20 mouse cellular contexts compared by ENCODE assay signal in genomic region chr1:175669456-175669855, GRCm38 (mm10). TPM values are rescaled to one million over a fixed set of nuclear protein-coding genes. Genes with fewer than 3 reads are reported as not detected.
"Had no signal": no experiment of that assay in that cellular context is flagged by ENCODE, and none has a peak within 500 bp of the region (broad histone marks: within the 10 kb centered on the region; RNA-seq: fewer than 3 reads in every experiment).

No protein-coding gene starts in this region.

- H3K27ac ChIP-seq: lung, embryonic 15.5 days; macrophage; neural tube, embryonic 13.5 days; neural tube, embryonic 15.5 days had no signal

- H3K4me2 ChIP-seq: lung, embryonic 15.5 days; midbrain, embryonic 11.5 days; neural tube, embryonic 13.5 days; neural tube, embryonic 15.5 days had no signal

- H3K27me3 ChIP-seq: lung, embryonic 15.5 days; neural tube, embryonic 13.5 days; neural tube, embryonic 15.5 days had no signal

- H3K36me3 ChIP-seq: lung, embryonic 15.5 days; neural tube, embryonic 13.5 days; neural tube, embryonic 15.5 days had no signal

- DNase-seq: liver, postnatal 0 days; lung, adult 2 months; lung, postnatal 14 days; right cerebral cortex, postnatal 4 days had no signal

- ATAC-seq: lung, postnatal 0 days had no signal

- H3K4me3 ChIP-seq: lung, embryonic 15.5 days; myocyte; neural tube, embryonic 13.5 days; neural tube, embryonic 15.5 days had no signal

- H3K9ac ChIP-seq: liver, postnatal 0 days; lung, embryonic 15.5 days; neural tube, embryonic 13.5 days; neural tube, embryonic 15.5 days had no signal

- H3K4me1 ChIP-seq: lung, embryonic 15.5 days; neural tube, embryonic 13.5 days; neural tube, embryonic 15.5 days had no signal

- H3K9me3 ChIP-seq: lung, embryonic 15.5 days; neural tube, embryonic 13.5 days; neural tube, embryonic 15.5 days had no signal

RNA-seq across cellular contexts. Expression of gene Wdr64, which starts 28.9 kb away (rescaled TPM):
- total RNA-seq: megakaryocyte progenitor cell, adult 5-6 weeks; megakaryocyte-erythroid progenitor cell, adult 5-6 weeks had no signal
- polyA plus RNA-seq: liver, postnatal 0 days; lung, adult 2 months; lung, embryonic 15.5 days; lung, postnatal 0 days; macrophage; midbrain, embryonic 11.5 days; midbrain, embryonic 14.5 days; midbrain, embryonic 16.5 days; myocyte; neural tube, embryonic 11.5 days; neural tube, embryonic 13.5 days; neural tube, embryonic 15.5 days; small intestine, adult 2 months; stomach, embryonic 14.5 days; stomach, embryonic 16.5 days; thymus, postnatal 0 days had no signal

RNA-seq across cellular contexts. Expression of gene Kmo, which starts 49.3 kb away (rescaled TPM):
- polyA plus RNA-seq: midbrain, embryonic 14.5 days; midbrain, embryonic 16.5 days; myocyte had no signal
